Mouse (Mus musculus): ENCODE measurements around the gene Olfr97. TPM values are rescaled to one million over a fixed set of nuclear protein-coding genes. Genes with fewer than 3 reads are reported as not detected.

Olfr97 gene
- polyA plus RNA-seq (2012; ENCODE audit: low replicate concordance), result not detected in 2 replicates

GRCm38 (mm10) chr17:37237230-37237629 lies at the start of gene Olfr97:
Olfr97 (minus strand) TSS chr17:37237330.

GRCm38 (mm10) chr17:37283360-37283759 lies 46.2 kb upstream of the Olfr97 start, which contains the start of gene Olfr99:
Olfr99 (minus strand) TSS chr17:37283460.

GRCm38 (mm10) chr17:37270058-37270701 lies 33.0 kb upstream of the Olfr97 start, which contains the start of gene H2-M3:
H2-M3 (plus strand) TSS chr17:37270220.

GRCm38 (mm10) chr17:37263626-37264025 lies 26.5 kb upstream of the Olfr97 start, which contains the start of gene Olfr98:
Olfr98 (minus strand) TSS chr17:37263749.

GRCm38 (mm10) chr17:37219846-37220245 lies 17.3 kb downstream of the Olfr97 start, which contains the start of gene Olfr96:
Olfr96 (plus strand) TSS chr17:37220146.

GRCm38 (mm10) chr17:37213018-37213417 lies 24.1 kb downstream of the Olfr97 start, which contains the start of gene Olfr95:
Olfr95 (minus strand) TSS chr17:37213118.

DNA sequence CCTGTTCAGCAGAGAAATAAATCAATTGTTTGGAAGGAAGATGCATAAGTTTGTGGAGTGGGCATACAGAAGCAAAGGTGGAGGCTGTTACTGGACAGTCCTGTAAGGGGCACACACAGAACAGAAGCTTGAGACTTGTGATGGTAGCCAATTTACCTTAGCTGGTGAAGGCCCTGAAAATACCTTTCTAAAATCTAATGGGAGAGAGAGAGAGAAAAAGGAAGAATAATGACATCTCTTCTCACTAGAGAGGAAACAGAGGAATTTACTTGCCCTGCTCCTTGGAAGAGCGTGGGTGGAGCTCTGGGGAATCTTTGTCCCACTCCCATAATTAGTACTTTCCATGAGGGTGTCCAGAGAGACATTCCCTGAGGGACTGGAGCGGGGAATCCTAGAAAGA lies 36.2 kb downstream of the Olfr97 start, which contains the start of gene Olfr94:
Gene Olfr94, minus strand, starts transcription at position 101 of the 400 bp plus-strand sequence.

GRCm38 (mm10) chr17:37193656-37194055 lies 43.5 kb downstream of the Olfr97 start, which contains the start of gene Ubd:
Ubd (plus strand) TSS chr17:37193892.

Other genes starting within 250 kb of the Olfr97 start
- 0.10 and 0.42 TPM in 2 replicates for gene H2-M5, start 247.8 kb downstream of the Olfr97 start, polyA plus RNA-seq (2012; ENCODE audit: low replicate concordance)
- gene Zfp57, start 236.2 kb downstream of the Olfr97 start, polyA plus RNA-seq (2012; ENCODE audit: low replicate concordance), result 0.12 and 0.34 TPM in 2 replicates
- 0.13 TPM in 1 of 2 replicates, not detected in the other for gene Mog, start 213.9 kb downstream of the Olfr97 start, polyA plus RNA-seq (2012; ENCODE audit: low replicate concordance)
- 52.6 and 251 TPM in 2 replicates for gene Gabbr1, start 191.4 kb downstream of the Olfr97 start, polyA plus RNA-seq (2012; ENCODE audit: low replicate concordance)
- not detected in 2 replicates for gene Olfr90, start 148.8 kb downstream of the Olfr97 start, polyA plus RNA-seq (2012; ENCODE audit: low replicate concordance)
- not detected in 2 replicates for gene Olfr91, start 139.1 kb downstream of the Olfr97 start, polyA plus RNA-seq (2012; ENCODE audit: low replicate concordance)
- gene Olfr92, start 117.2 kb downstream of the Olfr97 start, polyA plus RNA-seq (2012; ENCODE audit: low replicate concordance), result not detected in 2 replicates
- not detected in 2 replicates for gene Olfr93, start 75.8 kb downstream of the Olfr97 start, polyA plus RNA-seq (2012; ENCODE audit: low replicate concordance)
- 0.36 and 0.56 TPM in 2 replicates for gene Ubd, start 43.4 kb downstream of the Olfr97 start, polyA plus RNA-seq (2012; ENCODE audit: low replicate concordance)
- gene Olfr94, start 36.3 kb downstream of the Olfr97 start, polyA plus RNA-seq (2012; ENCODE audit: low replicate concordance), result not detected in 2 replicates
- gene Olfr95, start 24.2 kb downstream of the Olfr97 start, polyA plus RNA-seq (2012; ENCODE audit: low replicate concordance), result not detected in 2 replicates
- not detected in 2 replicates for gene Olfr96, start 17.2 kb downstream of the Olfr97 start, polyA plus RNA-seq (2012; ENCODE audit: low replicate concordance)
- not detected in 2 replicates for gene Olfr98, start 26.4 kb upstream of the Olfr97 start, polyA plus RNA-seq (2012; ENCODE audit: low replicate concordance)
- gene H2-M3, start 32.9 kb upstream of the Olfr97 start, polyA plus RNA-seq (2012; ENCODE audit: low replicate concordance), result 2.8 and 9.9 TPM in 2 replicates
- not detected in 2 replicates for gene Olfr99, start 46.1 kb upstream of the Olfr97 start, polyA plus RNA-seq (2012; ENCODE audit: low replicate concordance)
- not detected in 2 replicates for gene Olfr101, start 67.0 kb upstream of the Olfr97 start, polyA plus RNA-seq (2012; ENCODE audit: low replicate concordance)
- gene Olfr102, start 79.7 kb upstream of the Olfr97 start, polyA plus RNA-seq (2012; ENCODE audit: low replicate concordance), result not detected in 2 replicates
- gene Olfr103, start 102.4 kb upstream of the Olfr97 start, polyA plus RNA-seq (2012; ENCODE audit: low replicate concordance), result not detected in 2 replicates
- not detected in 2 replicates for gene Olfr104-ps, start 122.3 kb upstream of the Olfr97 start, polyA plus RNA-seq (2012; ENCODE audit: low replicate concordance)
- gene Olfr105-ps, start 141.7 kb upstream of the Olfr97 start, polyA plus RNA-seq (2012; ENCODE audit: low replicate concordance), result not detected in 2 replicates
- gene Olfr106-ps, start 153.1 kb upstream of the Olfr97 start, polyA plus RNA-seq (2012; ENCODE audit: low replicate concordance), result not detected in 2 replicates
- not detected in 2 replicates for gene Olfr107, start 161.9 kb upstream of the Olfr97 start, polyA plus RNA-seq (2012; ENCODE audit: low replicate concordance)
- gene Olfr108, start 208.2 kb upstream of the Olfr97 start, polyA plus RNA-seq (2012; ENCODE audit: low replicate concordance), result not detected in 2 replicates
- gene Olfr109, start 221.6 kb upstream of the Olfr97 start, polyA plus RNA-seq (2012; ENCODE audit: low replicate concordance), result not detected in 2 replicates
- gene H2-M2, start 246.2 kb upstream of the Olfr97 start, polyA plus RNA-seq (2012; ENCODE audit: low replicate concordance), result 0.64 and 1.3 TPM in 2 replicates

Measured in hematopoietic multipotent progenitor cell, adult 10-12 weeks (in vitro differentiated cells).